Mouse (Mus musculus): Measurements from ENCODE around the gene Sept8. TPM values are rescaled to one million over a fixed set of nuclear protein-coding genes. Genes with fewer than 3 reads are reported as not detected.

Sept8 gene
- 21.3 and 24.2 TPM in 2 replicates for polyA plus RNA-seq (2015; fragmentation: Nextera tagmentation; extraction: Ambion mirVana)

- H3K4me3 ChIP-seq: peak within 1 kb of the TSS; percentile 80
- H3K9me3 ChIP-seq: no peaks in the 10 kb centered on the region
- 4% methylated on average over 79 of the region's 79 CpGs for WGBS
- H3K4me2 ChIP-seq: peak within 1 kb of the TSS; percentile 77
- H3K36me3 ChIP-seq: no peaks in the 10 kb centered on the region
- peak; percentile 88 for ATAC-seq (ENCODE audit: low read depth)
- peaks cover 50% of the 10 kb centered on the region for H3K4me1 ChIP-seq (replicated peaks)
- H3K27ac ChIP-seq (replicated peaks): peak within 1 kb of the TSS; percentile 76
- peaks cover 4% of the 10 kb centered on the region for H3K27me3 ChIP-seq
- H3K9ac ChIP-seq: peak within 1 kb of the TSS; percentile 89
Observed at GRCm38 (mm10) chr11:53519207-53520121, at the start of gene Sept8. Gene Sept8, plus strand, starts transcription at chr11:53519257.

- H3K9me3 ChIP-seq: 0 out of 2 replicates have a peak, but pooled peaks cover 3% of the 10 kb centered on the region
- H3K27me3 ChIP-seq: peaks cover 79% of the 10 kb centered on the region
- no peak for ATAC-seq (ENCODE audit: low read depth)
- H3K36me3 ChIP-seq: no peaks in the 10 kb centered on the region
- 33% methylated on average over 16 of the region's 16 CpGs for WGBS
- no peak overlapping the region for H3K9ac ChIP-seq
- H3K4me2 ChIP-seq: peak overlapping the region; percentile 55
- no peak overlapping the region for H3K27ac ChIP-seq (replicated peaks)
- peak overlapping the region; percentile 19; the same call in 1 of the 2 replicates for H3K4me3 ChIP-seq
- peaks cover 30% of the 10 kb centered on the region for H3K4me1 ChIP-seq (replicated peaks)
Observed at GRCm38 (mm10) chr11:53469294-53469967, 49.6 kb upstream of the Sept8 start.

GRCm38 (mm10) chr11:53469968-53470695, 48.9 kb upstream of the Sept8 start, which contains the start of gene Gm9837:
Gene Gm9837, minus strand, starts transcription at chr11:53470479.
- Histone ChIP-seq H3K27me3 (peaks cover 79% of the 10 kb centered on the region), H3K9me3 (no peaks in the 10 kb centered on the region), H3K4me3 (peak within 1 kb of the TSS; percentile 19), H3K4me1 (replicated peaks) (peaks cover 33% of the 10 kb centered on the region), H3K9ac (peak within 1 kb of the TSS; percentile 43; the same call in 1 of the 2 replicates), H3K36me3 (no peaks in the 10 kb centered on the region), H3K27ac (replicated peaks) (peak within 1 kb of the TSS; percentile 61), H3K4me2 (peak within 1 kb of the TSS; percentile 55)
- peak; percentile 71 for ATAC-seq (ENCODE audit: low read depth)
- WGBS: 3% methylated on average over 29 of the region's 29 CpGs

GRCm38 (mm10) chr11:53472709-53473108, 46.3 kb upstream of the Sept8 start:
- Histone ChIP-seq H3K9ac (no peak overlapping the region), H3K4me1 (replicated peaks) (peaks cover 39% of the 10 kb centered on the region), H3K4me2 (no peak overlapping the region), H3K27ac (replicated peaks) (no peak overlapping the region), H3K27me3 (peaks cover 72% of the 10 kb centered on the region), H3K9me3 (no peaks in the 10 kb centered on the region), H3K36me3 (no peaks in the 10 kb centered on the region), H3K4me3 (no peak overlapping the region)
- ATAC-seq (ENCODE audit: low read depth): no peak
- WGBS: 84% methylated on average over 3 of the region's 3 CpGs

- no peaks in the 10 kb centered on the region for H3K9me3 ChIP-seq
- H3K36me3 ChIP-seq: no peaks in the 10 kb centered on the region
- H3K27ac ChIP-seq (replicated peaks): peak overlapping the region; percentile 61; the same call in 1 of the 2 replicates
- H3K4me1 ChIP-seq (replicated peaks): peaks cover 43% of the 10 kb centered on the region
- H3K4me2 ChIP-seq: peak overlapping the region; percentile 40
- ATAC-seq (ENCODE audit: low read depth): no peak
- H3K9ac ChIP-seq: no peak overlapping the region
- H3K27me3 ChIP-seq: peaks cover 84% of the 10 kb centered on the region
- H3K4me3 ChIP-seq: no peak overlapping the region
- 17% methylated on average over 8 of the region's 8 CpGs for WGBS
Observed at GRCm38 (mm10) chr11:53475620-53476019, 43.4 kb upstream of the Sept8 start.

GRCm38 (mm10) chr11:53477833-53478232, 41.2 kb upstream of the Sept8 start:
- H3K4me1 ChIP-seq (replicated peaks): peaks cover 37% of the 10 kb centered on the region
- 42% methylated on average over 7 of the region's 7 CpGs for WGBS
- no peak for ATAC-seq (ENCODE audit: low read depth)

GRCm38 (mm10) chr11:53478383-53479170, 40.5 kb upstream of the Sept8 start:
- Histone ChIP-seq H3K4me2 (peak overlapping the region; percentile 77), H3K9ac (peak overlapping the region; percentile 59), H3K27me3 (peaks cover 85% of the 10 kb centered on the region), H3K36me3 (no peaks in the 10 kb centered on the region), H3K4me3 (peak overlapping the region; percentile 46), H3K27ac (replicated peaks) (no peak overlapping the region), H3K9me3 (no peaks in the 10 kb centered on the region), H3K4me1 (replicated peaks) (peaks cover 37% of the 10 kb centered on the region)
- peak; percentile 17; the same call in 1 of the 2 replicates for ATAC-seq (ENCODE audit: low read depth)
- 4% methylated on average over 79 of the region's 79 CpGs for WGBS

More at GRCm38 (mm10) chr11:53477833-53478232, 41.2 kb upstream of the Sept8 start:
- H3K27ac ChIP-seq (replicated peaks): no peak overlapping the region
- H3K27me3 ChIP-seq: peaks cover 82% of the 10 kb centered on the region
- no peak overlapping the region for H3K4me3 ChIP-seq
- H3K9ac ChIP-seq: no peak overlapping the region
- H3K9me3 ChIP-seq: no peaks in the 10 kb centered on the region
- peak overlapping the region; percentile 77; the same call in 1 of the 2 replicates for H3K4me2 ChIP-seq
- H3K36me3 ChIP-seq: no peaks in the 10 kb centered on the region

- Histone ChIP-seq H3K9me3 (no peaks in the 10 kb centered on the region), H3K4me3 (peak overlapping the region; percentile 46), H3K4me2 (peak overlapping the region; percentile 77), H3K9ac (peak overlapping the region; percentile 59), H3K27ac (replicated peaks) (no peak overlapping the region), H3K27me3 (peaks cover 83% of the 10 kb centered on the region), H3K4me1 (replicated peaks) (peaks cover 33% of the 10 kb centered on the region), H3K36me3 (no peaks in the 10 kb centered on the region)
- 1% methylated on average over 62 of the region's 62 CpGs for WGBS
- ATAC-seq (ENCODE audit: low read depth): peak; percentile 44; the same call in 1 of the 2 replicates
Observed at GRCm38 (mm10) chr11:53479171-53479782, 39.8 kb upstream of the Sept8 start.

GRCm38 (mm10) chr11:53479783-53480301, 39.2 kb upstream of the Sept8 start, which contains the start of the genes Gm9945 and Sowaha:
Gene Gm9945, plus strand, starts transcription at chr11:53480166.
Gene Sowaha, minus strand, starts transcription at chr11:53480274.
- ATAC-seq (ENCODE audit: low read depth): peak; percentile 52; the same call in 1 of the 2 replicates
- 3% methylated on average over 40 of the region's 40 CpGs for WGBS
- Histone ChIP-seq H3K27ac (replicated peaks) (no peak within 1 kb of the TSS), H3K36me3 (no peaks in the 10 kb centered on the region), H3K27me3 (peaks cover 79% of the 10 kb centered on the region), H3K9ac (peak within 1 kb of the TSS; percentile 59), H3K9me3 (no peaks in the 10 kb centered on the region), H3K4me1 (replicated peaks) (peaks cover 33% of the 10 kb centered on the region), H3K4me2 (peak within 1 kb of the TSS; percentile 77), H3K4me3 (peak within 1 kb of the TSS; percentile 46)

- H3K4me1 ChIP-seq (replicated peaks): peaks cover 20% of the 10 kb centered on the region
- H3K36me3 ChIP-seq: no peaks in the 10 kb centered on the region
- no peaks in the 10 kb centered on the region for H3K9me3 ChIP-seq
- 70% methylated on average over 4 of the region's 4 CpGs for WGBS
- H3K27me3 ChIP-seq: peaks cover 82% of the 10 kb centered on the region
- ATAC-seq (ENCODE audit: low read depth): no peak
- no peak overlapping the region for H3K9ac ChIP-seq
- H3K4me2 ChIP-seq: no peak overlapping the region
- no peak overlapping the region for H3K4me3 ChIP-seq
- no peak overlapping the region for H3K27ac ChIP-seq (replicated peaks)
Observed at GRCm38 (mm10) chr11:53481088-53481730, 37.8 kb upstream of the Sept8 start.
